Mouse (Mus musculus): ENCODE data around the gene 1700025G04Rik. TPM values are rescaled to one million over a fixed set of nuclear protein-coding genes. Genes with fewer than 3 reads are reported as not detected.

The 1700025G04Rik gene
- polyA plus RNA-seq, 1 experiment, result 2.2 TPM

GRCm38 (mm10) chr1:151880731-151881130 lies 209.2 kb downstream of the 1700025G04Rik start:
- H3K36me3 ChIP-seq (ENCODE audit: control insufficient read depth, insufficient read depth, low read length), result no peaks in the 10 kb centered on the region
- WGBS, result 87% methylated on average over 5 of the region's 5 CpGs
- no peaks in the 10 kb centered on the region for H3K4me1 ChIP-seq (ENCODE audit: control insufficient read depth, insufficient read depth, low read length)
- H3K27me3 ChIP-seq (replicated peaks; ENCODE audit: control insufficient read depth, insufficient read depth, low read length), result no peaks in the 10 kb centered on the region
- no peak for TF ChIP-seq POLR2A (IDR thresholded peaks at IDR 0.05; ENCODE audit: low read depth, low read length)
- no peak for TF ChIP-seq CTCF (conservative IDR thresholded peaks at IDR 0.05; ENCODE audit: insufficient read depth, insufficient read length, low read depth, low read length)
- H3K27ac ChIP-seq (ENCODE audit: insufficient read depth, low read depth, low read length), result no peak overlapping the region
- DNase-seq, result no peak
- H3K4me3 ChIP-seq (ENCODE audit: insufficient read depth, low read depth, low read length), result no peak overlapping the region

- H3K27ac ChIP-seq (ENCODE audit: insufficient read depth, low read depth, low read length), result no peak overlapping the region
- H3K4me3 ChIP-seq (ENCODE audit: insufficient read depth, low read depth, low read length), result no peak overlapping the region
- no peak for DNase-seq
- no peaks in the 10 kb centered on the region for H3K36me3 ChIP-seq (ENCODE audit: control insufficient read depth, insufficient read depth, low read length)
- H3K4me1 ChIP-seq (ENCODE audit: control insufficient read depth, insufficient read depth, low read length), result no peaks in the 10 kb centered on the region
- 91% methylated on average over 13 of the region's 13 CpGs for WGBS
- no peaks in the 10 kb centered on the region for H3K27me3 ChIP-seq (replicated peaks; ENCODE audit: control insufficient read depth, insufficient read depth, low read length)
- TF ChIP-seq CTCF (conservative IDR thresholded peaks at IDR 0.05; ENCODE audit: insufficient read depth, insufficient read length, low read depth, low read length) (no peak), POLR2A (IDR thresholded peaks at IDR 0.05; ENCODE audit: low read depth, low read length) (no peak)
These were observed 210.0 kb downstream of the 1700025G04Rik start for GRCm38 (mm10) chr1:151879966-151880365.

GRCm38 (mm10) chr1:151879308-151879850 lies 210.5 kb downstream of the 1700025G04Rik start:
- Histone ChIP-seq H3K4me1 (ENCODE audit: control insufficient read depth, insufficient read depth, low read length) (no peaks in the 10 kb centered on the region), H3K27me3 (replicated peaks; ENCODE audit: control insufficient read depth, insufficient read depth, low read length) (no peaks in the 10 kb centered on the region), H3K27ac (ENCODE audit: insufficient read depth, low read depth, low read length) (no peak overlapping the region), H3K36me3 (ENCODE audit: control insufficient read depth, insufficient read depth, low read length) (no peaks in the 10 kb centered on the region), H3K4me3 (ENCODE audit: insufficient read depth, low read depth, low read length) (no peak overlapping the region)
- no peak for DNase-seq
- WGBS, result 89% methylated on average over 11 of the region's 11 CpGs
- TF ChIP-seq POLR2A (IDR thresholded peaks at IDR 0.05; ENCODE audit: low read depth, low read length) (no peak), CTCF (conservative IDR thresholded peaks at IDR 0.05; ENCODE audit: insufficient read depth, insufficient read length, low read depth, low read length) (no peak)

GRCm38 (mm10) chr1:151878411-151878810 lies 211.5 kb downstream of the 1700025G04Rik start:
- TF ChIP-seq POLR2A (IDR thresholded peaks at IDR 0.05; ENCODE audit: low read depth, low read length) (no peak), CTCF (conservative IDR thresholded peaks at IDR 0.05; ENCODE audit: insufficient read depth, insufficient read length, low read depth, low read length) (no peak)
- Histone ChIP-seq H3K4me3 (ENCODE audit: insufficient read depth, low read depth, low read length) (no peak overlapping the region), H3K27me3 (replicated peaks; ENCODE audit: control insufficient read depth, insufficient read depth, low read length) (no peaks in the 10 kb centered on the region), H3K27ac (ENCODE audit: insufficient read depth, low read depth, low read length) (no peak overlapping the region), H3K36me3 (ENCODE audit: control insufficient read depth, insufficient read depth, low read length) (no peaks in the 10 kb centered on the region), H3K4me1 (ENCODE audit: control insufficient read depth, insufficient read depth, low read length) (no peaks in the 10 kb centered on the region)
- WGBS, result 23% methylated on average over 4 of the region's 4 CpGs
- peak; percentile 12 for DNase-seq

GRCm38 (mm10) chr1:151872971-151873370 lies 217.0 kb downstream of the 1700025G04Rik start:
- Histone ChIP-seq H3K27ac (ENCODE audit: insufficient read depth, low read depth, low read length) (no peak overlapping the region; the same call in 1 of the 2 replicates), H3K4me1 (ENCODE audit: control insufficient read depth, insufficient read depth, low read length) (no peaks in the 10 kb centered on the region), H3K4me3 (ENCODE audit: insufficient read depth, low read depth, low read length) (no peak overlapping the region), H3K27me3 (replicated peaks; ENCODE audit: control insufficient read depth, insufficient read depth, low read length) (no peaks in the 10 kb centered on the region), H3K36me3 (ENCODE audit: control insufficient read depth, insufficient read depth, low read length) (no peaks in the 10 kb centered on the region)
- TF ChIP-seq POLR2A (IDR thresholded peaks at IDR 0.05; ENCODE audit: low read depth, low read length) (no peak), CTCF (conservative IDR thresholded peaks at IDR 0.05; ENCODE audit: insufficient read depth, insufficient read length, low read depth, low read length) (no peak)
- 66% methylated on average over 5 of the region's 5 CpGs for WGBS
- DNase-seq, result peak; percentile 44

GRCm38 (mm10) chr1:151864326-151864725 lies 225.6 kb downstream of the 1700025G04Rik start:
- no peak overlapping the region for H3K27ac ChIP-seq (ENCODE audit: insufficient read depth, low read depth, low read length)
- H3K4me3 ChIP-seq (ENCODE audit: insufficient read depth, low read depth, low read length), result no peak overlapping the region
- WGBS, result 91% methylated on average over 6 of the region's 6 CpGs
- no peaks in the 10 kb centered on the region for H3K27me3 ChIP-seq (replicated peaks; ENCODE audit: control insufficient read depth, insufficient read depth, low read length)
- TF ChIP-seq CTCF (conservative IDR thresholded peaks at IDR 0.05; ENCODE audit: insufficient read depth, insufficient read length, low read depth, low read length) (no peak), POLR2A (IDR thresholded peaks at IDR 0.05; ENCODE audit: low read depth, low read length) (no peak)
- H3K4me1 ChIP-seq (ENCODE audit: control insufficient read depth, insufficient read depth, low read length), result no peaks in the 10 kb centered on the region
- DNase-seq, result no peak
- no peaks in the 10 kb centered on the region for H3K36me3 ChIP-seq (ENCODE audit: control insufficient read depth, insufficient read depth, low read length)

- Histone ChIP-seq H3K4me3 (ENCODE audit: insufficient read depth, low read depth, low read length) (no peak overlapping the region), H3K27ac (ENCODE audit: insufficient read depth, low read depth, low read length) (no peak overlapping the region), H3K27me3 (replicated peaks; ENCODE audit: control insufficient read depth, insufficient read depth, low read length) (no peaks in the 10 kb centered on the region), H3K4me1 (ENCODE audit: control insufficient read depth, insufficient read depth, low read length) (no peaks in the 10 kb centered on the region), H3K36me3 (ENCODE audit: control insufficient read depth, insufficient read depth, low read length) (no peaks in the 10 kb centered on the region)
- TF ChIP-seq CTCF (conservative IDR thresholded peaks at IDR 0.05; ENCODE audit: insufficient read depth, insufficient read length, low read depth, low read length), result no peak
- no peak for TF ChIP-seq POLR2A (IDR thresholded peaks at IDR 0.05; ENCODE audit: low read depth, low read length)
- DNase-seq, result peak; percentile 33
- WGBS, result 68% methylated on average over 12 of the region's 12 CpGs
These were observed 226.2 kb downstream of the 1700025G04Rik start for GRCm38 (mm10) chr1:151863797-151864147.
